Mouse (Mus musculus) thymus, postnatal 0 days (tissue): ENCODE data around the gene Ufl1. TPM values are rescaled to one million over a fixed set of nuclear protein-coding genes. Genes with fewer than 3 reads are reported as not detected.
"Not testable (repeated sequence)": the region's sequence is repeated elsewhere in the genome, so short reads cannot be mapped to it uniquely, and the experiment has no call there.

Source experiments
- DNase-seq: peaks from one replicate; pipeline ENCODE4 v3.0.0-alpha.2; 2015; ENCODE audit warnings: low spot score
- polyA plus RNA-seq: library from polyadenylated mRNA; unstranded; fragments of >200 nt; fragmentation: Nextera tagmentation; extraction: Ambion mirVana; gene quantifications from 2 replicates; pipeline ENCODE4 v1.2.1, GENCODE M21; 2015

The Ufl1 gene
- 33.7 and 36.0 TPM in 2 replicates for polyA plus RNA-seq

DNA sequence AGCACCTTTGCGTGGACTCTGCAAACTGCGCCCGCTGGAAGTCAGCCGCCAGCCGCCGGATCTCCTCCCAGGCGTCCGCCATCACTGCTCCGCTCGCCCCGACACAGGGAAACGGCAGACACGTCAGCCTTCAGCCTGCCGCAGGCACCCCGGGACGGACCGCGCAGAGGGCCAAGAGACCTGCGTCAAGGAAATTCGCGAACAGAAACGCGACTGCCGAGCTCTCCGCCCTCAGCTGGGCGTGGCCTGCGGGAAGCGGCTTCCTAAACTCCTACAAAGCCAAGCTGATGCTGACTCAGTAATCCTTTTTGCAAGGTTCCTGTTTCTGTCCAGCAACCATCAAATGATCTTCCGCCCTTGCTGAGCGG, at the start of gene Ufl1:
Gene Ufl1 (minus strand): TSS at position 151 of the 368 bp plus-strand sequence.
- DNase-seq, result peak; percentile 94

DNA sequence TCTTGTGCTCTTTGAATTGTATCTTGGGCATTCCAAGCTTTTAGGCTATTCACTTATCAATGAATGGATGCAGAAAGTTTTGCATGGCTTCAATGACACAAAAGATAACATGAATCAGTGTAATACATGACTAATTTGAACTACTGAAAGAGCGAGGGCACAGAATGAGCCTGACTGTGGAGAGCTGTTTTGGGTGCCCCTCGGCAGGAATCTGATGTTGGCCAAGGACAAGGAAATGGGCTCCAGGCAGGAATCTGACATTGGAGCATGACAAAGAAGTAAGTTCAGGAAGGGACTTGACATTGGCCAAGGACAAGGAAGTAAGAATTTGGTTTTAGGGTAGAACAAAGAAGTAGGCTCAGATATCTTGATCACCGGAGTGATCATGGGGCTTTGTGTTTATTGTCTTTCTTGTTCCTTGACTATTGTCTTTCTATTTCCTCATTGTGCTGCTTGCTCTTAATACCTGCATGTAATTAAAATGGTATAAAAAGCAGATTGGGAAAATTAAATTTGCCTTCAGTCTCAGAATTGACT, 44.1 kb upstream of the Ufl1 start:
- DNase-seq, result no peak

GRCm38 (mm10) chr4:25322631-25323178, 41.1 kb upstream of the Ufl1 start:
- DNase-seq, result no peak

GRCm38 (mm10) chr4:25313767-25314166, 32.1 kb upstream of the Ufl1 start:
- no peak for DNase-seq

DNA sequence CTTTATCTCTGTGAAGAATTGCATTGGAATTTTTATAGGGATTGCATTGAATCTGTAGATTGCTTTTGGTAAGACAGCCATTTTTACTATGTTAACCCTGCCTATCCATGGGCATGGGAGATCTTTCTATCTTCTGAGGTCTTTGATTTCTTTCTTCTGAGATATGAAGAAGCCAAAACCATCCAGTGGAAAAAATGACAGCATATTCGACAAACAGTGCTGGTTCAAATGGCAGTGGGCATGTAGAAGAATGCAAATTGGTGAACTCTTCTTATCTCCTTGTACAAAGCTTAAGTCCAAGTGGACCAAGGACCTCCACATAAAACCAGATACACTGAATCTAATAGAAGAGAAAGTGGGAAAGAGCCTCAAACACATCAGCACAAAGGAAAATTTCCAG, 3.4 kb upstream of the Ufl1 start:
- not testable (repeated sequence) for DNase-seq

DNA sequence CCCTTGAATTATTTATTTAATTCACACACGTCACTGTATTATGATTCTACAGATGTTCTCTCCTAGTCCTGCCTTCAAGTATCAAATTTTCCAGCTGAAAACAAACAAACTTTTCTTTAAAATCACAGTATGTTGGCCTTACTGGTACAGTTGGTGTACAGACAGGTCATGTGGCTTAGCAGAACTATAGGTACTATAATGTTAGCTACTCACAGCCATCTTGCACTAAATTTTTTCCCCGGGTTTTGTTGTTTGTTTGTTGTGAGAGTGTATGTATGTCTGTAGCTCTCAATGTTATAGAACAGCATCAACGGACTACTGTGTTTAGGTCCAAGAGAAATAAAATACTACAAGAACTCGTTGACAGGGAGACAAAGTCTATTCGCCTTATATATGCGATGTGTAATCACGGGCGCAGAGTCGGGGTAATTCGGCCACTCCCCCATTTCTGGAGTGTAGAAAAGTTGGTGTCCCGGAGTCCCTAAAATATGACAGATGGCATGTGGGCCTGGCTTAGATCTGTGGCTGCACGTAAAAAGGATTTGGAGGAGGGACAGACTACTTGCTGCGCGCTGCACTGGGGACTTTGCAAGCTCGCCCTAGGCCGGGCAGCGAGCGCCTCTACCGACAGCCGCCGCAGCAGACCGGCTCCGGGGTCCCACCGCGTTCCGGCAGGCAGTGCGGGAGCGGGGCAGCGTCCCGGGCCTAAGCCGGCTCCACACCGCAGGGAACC, 517 bp downstream of the Ufl1 start:
- DNase-seq, result no peak

- no peak for DNase-seq
These were observed 8.6 kb downstream of the Ufl1 start for GRCm38 (mm10) chr4:25272861-25273627.

DNA sequence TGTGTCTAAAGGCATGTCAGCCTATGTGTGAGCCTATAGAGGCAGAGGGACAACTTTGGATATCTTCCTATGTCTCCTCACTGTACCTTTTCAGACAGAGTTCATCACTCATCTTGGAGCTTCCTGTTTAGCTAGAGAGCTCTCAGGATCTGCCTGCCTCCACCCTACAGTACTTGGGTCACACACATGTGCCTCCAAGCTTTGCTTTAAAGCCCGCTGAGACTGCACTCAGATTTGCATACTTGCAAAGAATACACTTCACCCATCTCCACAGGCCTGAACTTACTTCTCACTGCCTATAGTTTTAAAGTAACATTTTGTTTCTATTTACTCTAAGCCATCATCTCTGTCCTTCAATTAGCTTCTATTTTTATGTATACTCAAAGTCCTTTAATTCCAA, 9.7 kb downstream of the Ufl1 start:
- no peak for DNase-seq

DNA sequence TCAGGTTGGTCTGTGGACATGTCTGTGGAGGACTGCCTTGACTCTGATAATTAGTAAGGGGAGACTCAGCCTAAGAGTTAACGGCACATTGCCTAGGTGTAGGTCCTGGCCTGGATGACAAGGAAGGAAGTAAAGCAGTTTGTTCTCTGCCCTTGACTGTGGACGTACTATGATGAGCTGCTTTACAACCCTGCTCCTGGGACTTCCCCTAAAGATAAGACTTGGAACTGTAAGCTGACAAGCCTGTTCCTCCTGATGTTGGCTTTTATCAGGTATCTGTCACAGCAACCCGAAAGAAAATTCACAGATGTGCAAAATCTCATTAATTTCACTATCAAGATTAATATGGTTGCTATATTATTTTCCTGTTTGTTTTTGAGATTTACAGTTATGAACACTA, 14.5 kb downstream of the Ufl1 start:
- DNase-seq, result no peak

DNA sequence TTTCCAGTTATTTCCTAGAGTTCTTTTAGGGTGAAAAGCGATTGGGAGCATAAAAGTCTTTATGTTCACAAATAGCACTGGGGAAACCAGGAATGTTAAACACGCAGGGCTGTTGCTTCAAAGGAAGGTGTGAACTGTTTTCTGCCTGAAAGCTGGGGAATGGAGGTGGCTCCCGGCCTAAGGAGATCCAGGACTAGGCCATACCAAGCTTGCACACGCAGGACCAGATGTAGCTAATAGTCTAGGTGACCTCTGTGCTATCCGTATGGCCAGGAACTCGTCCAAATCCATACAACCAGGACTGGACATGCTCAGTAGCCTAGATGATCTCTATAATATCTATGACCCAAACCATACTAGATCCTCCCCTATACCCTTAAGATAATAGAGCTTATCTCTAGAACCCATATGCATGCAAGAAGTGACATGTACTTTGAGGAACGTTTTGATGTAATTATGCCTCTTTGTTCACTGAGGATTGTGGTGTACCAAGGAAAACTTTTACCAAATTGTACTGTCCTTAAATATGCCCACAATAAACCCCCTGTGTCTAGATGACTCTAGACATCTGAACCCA, 23.7 kb downstream of the Ufl1 start:
- no peak for DNase-seq

DNA sequence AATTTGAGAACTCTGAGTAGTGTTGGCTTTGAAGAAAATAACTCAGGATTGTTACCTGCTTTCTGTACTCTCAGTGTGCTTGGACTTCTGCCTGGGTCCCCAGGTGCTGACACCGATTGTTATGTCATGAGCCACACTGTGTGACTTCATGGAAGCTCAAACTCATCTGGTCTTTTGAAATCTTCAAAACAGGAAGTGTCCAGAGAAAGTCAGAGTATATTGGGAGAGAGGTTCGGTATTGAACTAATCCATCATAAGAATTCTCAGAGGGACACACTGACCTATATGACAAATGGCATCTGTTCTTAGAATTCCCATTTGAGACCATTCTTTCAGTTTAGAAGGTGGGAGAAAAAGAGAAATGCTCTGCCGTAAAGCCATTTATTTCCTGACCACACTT, 38.8 kb downstream of the Ufl1 start, which contains the start of gene Fhl5:
Gene Fhl5 (minus strand): TSS at position 101 of the 400 bp plus-strand sequence.
- DNase-seq, result no peak

GRCm38 (mm10) chr4:25235663-25236062, 46.0 kb downstream of the Ufl1 start:
- DNase-seq, result not testable (repeated sequence)

GRCm38 (mm10) chr4:25233767-25234166, 47.9 kb downstream of the Ufl1 start:
- DNase-seq, result not testable (repeated sequence)

DNA sequence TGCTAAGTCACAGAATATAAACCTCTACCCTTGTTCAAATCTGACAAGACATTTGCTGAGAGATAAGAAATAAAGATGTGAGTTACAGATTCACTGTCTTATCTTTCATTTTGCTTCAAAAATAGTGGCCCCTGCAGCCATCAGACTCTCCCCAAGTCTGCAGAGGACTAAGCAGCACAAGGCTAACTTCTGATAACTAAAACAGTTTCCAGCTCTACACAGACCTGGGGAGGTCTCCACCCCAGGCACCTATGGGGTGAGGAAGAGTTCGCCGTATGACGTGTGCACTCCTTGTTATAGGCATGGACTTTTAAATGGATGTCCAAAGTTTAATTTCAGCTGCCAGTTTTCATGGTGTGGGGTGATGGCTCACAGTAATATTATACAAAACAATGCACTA, 49.1 kb downstream of the Ufl1 start:
- DNase-seq, result no peak

DNA sequence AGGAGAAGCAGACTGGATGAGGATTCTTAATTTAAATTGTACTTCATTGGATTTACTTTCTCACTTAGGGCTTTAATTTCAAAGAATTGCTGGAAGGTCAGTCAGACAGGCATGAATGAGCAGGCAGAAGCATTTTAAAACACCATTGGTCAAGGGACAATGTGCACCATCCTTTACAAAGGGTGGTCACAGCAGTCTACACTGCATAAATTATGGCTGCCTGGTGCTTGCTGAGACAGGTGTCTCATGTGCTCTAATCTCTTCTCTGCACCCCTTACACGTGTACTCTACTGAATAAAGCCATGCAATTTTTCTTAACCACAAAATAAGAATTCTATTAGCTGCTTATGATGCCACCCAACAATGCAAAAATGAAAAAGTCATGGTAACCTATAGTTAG, 54.1 kb downstream of the Ufl1 start:
- DNase-seq, result no peak

DNA sequence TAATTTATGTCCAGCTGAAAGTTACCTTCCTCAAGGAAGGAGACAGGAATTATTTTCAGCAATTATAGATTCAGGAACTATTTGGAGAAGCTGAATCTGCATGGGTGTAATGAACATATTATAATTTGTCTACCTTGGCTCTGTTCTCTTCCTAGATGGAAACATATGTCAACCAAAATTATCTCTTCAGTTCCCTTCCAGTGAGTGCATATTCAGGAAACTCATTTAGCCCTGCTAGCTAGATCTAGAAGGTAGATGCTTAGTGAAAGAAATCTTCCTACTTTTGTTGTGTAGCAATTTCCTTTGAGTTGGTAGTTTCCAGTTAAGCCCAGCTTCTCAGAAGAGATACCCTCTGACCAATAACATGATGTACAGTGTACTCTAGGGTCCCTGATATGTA, 59.7 kb downstream of the Ufl1 start:
- DNase-seq, result no peak

DNA sequence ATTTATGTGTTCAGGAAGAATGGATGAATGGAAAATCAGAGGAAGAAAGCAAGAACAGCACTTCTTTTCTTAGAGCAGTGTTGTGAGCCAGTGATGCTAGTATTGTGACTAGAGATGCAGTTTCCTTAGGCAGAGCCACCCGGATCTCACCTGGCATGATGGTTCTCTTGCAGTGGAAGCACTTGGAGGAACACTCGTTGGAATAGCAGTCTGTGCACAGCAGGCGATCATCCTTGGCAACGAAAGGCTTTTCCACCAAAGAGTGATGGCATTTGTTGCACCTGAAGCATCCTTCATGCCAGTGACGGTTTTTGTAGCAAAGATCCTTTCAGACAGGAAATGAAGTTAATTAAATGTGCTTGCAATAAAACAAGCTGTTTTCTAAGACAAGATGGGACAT, 68.2 kb downstream of the Ufl1 start:
- DNase-seq, result no peak

GRCm38 (mm10) chr4:25206166-25206565, 75.5 kb downstream of the Ufl1 start:
- no peak for DNase-seq
